Mouse (Mus musculus): Measurements from ENCODE around the gene Gm27179. TPM values are rescaled to one million over a fixed set of nuclear protein-coding genes. Genes with fewer than 3 reads are reported as not detected.

Gene Gm27179
- 0.01 and 0.02 TPM in 2 replicates for polyA plus RNA-seq (2012; rRNA removed)

GRCm38 (mm10) chr14:69512449-69512848, at the start of gene Gm27179:
Gene Gm27179, minus strand, starts transcription at chr14:69512549.

GRCm38 (mm10) chr14:69555110-69555831, 42.9 kb upstream of the Gm27179 start, which contains the start of gene Entpd4b:
Gene Entpd4b, plus strand, starts transcription at chr14:69555424.

GRCm38 (mm10) chr14:69503174-69503573, 9.2 kb downstream of the Gm27179 start, which contains the start of gene Gm16867:
Gene Gm16867, minus strand, starts transcription at chr14:69503362.

Other genes starting within 250 kb of the Gm27179 start
- gene Synb, start 218.2 kb downstream of the Gm27179 start, polyA plus RNA-seq (2012; rRNA removed) = 0.09 and 0.10 TPM in 2 replicates
- 0.35 and 0.50 TPM in 2 replicates for gene Gm16867, start 9.2 kb downstream of the Gm27179 start, polyA plus RNA-seq (2012; rRNA removed)
- 2.3 and 2.5 TPM in 2 replicates for gene Entpd4b, start 42.9 kb upstream of the Gm27179 start, polyA plus RNA-seq (2012; rRNA removed)